8 mouse cellular contexts compared by ENCODE assay signal in the genomic region with DNA sequence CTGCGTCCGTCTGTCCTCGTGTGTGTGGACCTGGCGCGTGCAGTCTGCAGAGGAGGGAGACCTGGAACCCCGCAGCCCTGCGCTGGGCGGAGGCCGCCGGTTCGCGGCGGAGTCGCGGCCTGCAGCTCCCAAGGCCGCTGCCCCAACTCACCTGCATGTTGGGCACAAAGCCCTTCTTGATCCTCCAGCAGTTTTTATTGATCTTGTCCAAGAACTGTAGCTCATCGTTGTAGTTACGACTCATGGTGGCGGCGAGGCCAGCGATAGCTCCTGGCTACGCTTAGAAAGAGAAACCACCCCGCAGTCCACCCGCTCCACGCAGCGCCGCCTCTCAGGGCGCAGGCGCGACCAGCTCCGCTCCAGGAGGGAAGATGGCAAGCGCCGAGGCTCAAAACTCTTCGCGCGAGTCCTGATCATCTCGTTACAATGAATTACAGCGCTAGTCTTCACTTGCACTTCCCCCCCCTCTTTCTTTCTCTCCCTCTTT. TPM values are rescaled to one million over a fixed set of nuclear protein-coding genes. Genes with fewer than 3 reads are reported as not detected.
A peak's percentile ranks its signal among the peaks of the same experiment; 100 is the strongest.
DNase-seq lines count a peak whose midpoint lies in the region; ATAC-seq and TF ChIP-seq lines count a peak whose summit lies in the region.

Gene Rtcb (minus strand): TSS at position 360 of the 487 bp plus-strand sequence.

- peak; percentile 89 for DNase-seq in ES-E14 (ENCODE audit: low read depth, low spot score)
- DNase-seq in cerebellum, adult 11-12 months: peak; percentile 93
- DNase-seq in heart, postnatal 25 days (ENCODE audit: low spot score): peak; percentile 89
- DNase-seq in layer of hippocampus, adult 18-20 months (ENCODE audit: low spot score in 2 of 2): peak; percentile 96 to 98
- DNase-seq in lung, adult 2 months: peak; percentile 97
- peak; percentile 90 to 94 for DNase-seq in thymus, adult 18-20 months

- H3K9me3 ChIP-seq in ES-E14 (ENCODE audit: control insufficient read depth, insufficient read depth, low read depth, low read length): no peaks in the 10 kb centered on the region
- H3K9me3 ChIP-seq in forebrain, embryonic 15.5 days: no peaks in the 10 kb centered on the region

- peak; percentile 86; the same call in 1 of the 2 replicates for TF ChIP-seq POLR2A in lung, adult 2 months (IDR thresholded peaks at IDR 0.05; ENCODE audit: borderline replicate concordance, extremely low read depth, low read depth, low read length)

- 0% methylated on average over 38 of the region's 38 CpGs for WGBS in forebrain, embryonic 15.5 days
- WGBS in lung, adult 2 months: under 1% methylated on average over 38 of the region's 38 CpGs

- H3K36me3 ChIP-seq in ES-E14 (ENCODE audit: control insufficient read depth, insufficient read depth, low read length, poor library complexity, severe bottlenecking): peaks cover 15% of the 10 kb centered on the region
- peaks cover 20% of the 10 kb centered on the region; the same call in 1 of the 2 replicates for H3K36me3 ChIP-seq in forebrain, embryonic 15.5 days

- H3K27me3 ChIP-seq in forebrain, embryonic 15.5 days: no peaks in the 10 kb centered on the region

- peak within 1 kb of the TSS; percentile 89 to 91 for H3K4me3 ChIP-seq in ES-E14 (ENCODE audit: insufficient read depth in 1 of 2, low read depth in 1 of 2, low read length in 2 of 2, poor library complexity in 1 of 2, severe bottlenecking in 1 of 2)
- peak within 1 kb of the TSS; percentile 98 for H3K4me3 ChIP-seq in forebrain, embryonic 15.5 days
- H3K4me3 ChIP-seq in lung, adult 2 months (replicated peaks; ENCODE audit: extremely low read depth, low read depth, low read length): peak within 1 kb of the TSS; percentile 84

- no peak for TF ChIP-seq CTCF in lung, adult 2 months (IDR thresholded peaks at IDR 0.05; ENCODE audit: insufficient read depth, low read length)

- H3K4me1 ChIP-seq in ES-E14 (ENCODE audit: control insufficient read depth in 2 of 2, insufficient read depth in 2 of 2, low read length in 2 of 2, poor library complexity in 1 of 2): no peaks in the 10 kb centered on the region
- H3K4me1 ChIP-seq in forebrain, embryonic 15.5 days: peaks cover 14% of the 10 kb centered on the region; the same call in 1 of the 2 replicates
- peaks cover 3% of the 10 kb centered on the region; the same call in 1 of the 2 replicates for H3K4me1 ChIP-seq in lung, adult 2 months (ENCODE audit: control insufficient read depth, insufficient read depth, low read length)

- peak; percentile 95 for ATAC-seq in forebrain, embryonic 15.5 days (replicated peaks)
- ATAC-seq in neutrophil, adult 5-6 weeks (ENCODE audit: extremely low read depth, insufficient number of reproducible peaks, low FRiP score, poor library complexity, severe bottlenecking): peak; percentile 89

- in situ Hi-C loops in ES-E14 (cut with MboI; ENCODE audit: low sequenced_read_pairs in 2 of 2, unreplicated experiment in 2 of 2): no loop called here

- no peak within 1 kb of the TSS for H3K27ac ChIP-seq in ES-E14 (ENCODE audit: insufficient read depth, low read depth, low read length, poor library complexity, severe bottlenecking)
- H3K27ac ChIP-seq in forebrain, embryonic 15.5 days (replicated peaks): peak within 1 kb of the TSS; percentile 69

- intact Hi-C loops in heart, postnatal 25 days (cut with DNase I): loop anchor here (5.0 kb wide), 1 partner anchor 40 kb away; the partner anchor contains the start of gene Prdm4

- peak within 1 kb of the TSS; percentile 90 for H3K9ac ChIP-seq in ES-E14 (ENCODE audit: insufficient read depth, low read depth, low read length, poor library complexity, severe bottlenecking)
- peak within 1 kb of the TSS; percentile 96 for H3K9ac ChIP-seq in forebrain, embryonic 15.5 days (replicated peaks)

- peak within 1 kb of the TSS; percentile 62 for H3K4me2 ChIP-seq in forebrain, embryonic 15.5 days (replicated peaks)

TF ChIP-seq in ES-E14, 5 proteins besides CTCF, POLR2A, EP300 and RAD21:
- TF ChIP-seq ZNF384 (IDR thresholded peaks at IDR 0.05; ENCODE audit: low read depth, low read length): no peak
- TF ChIP-seq MAFK (IDR thresholded peaks at IDR 0.05; ENCODE audit: insufficient read depth, low read depth, low read length): no peak
- 0 out of 2 replicates have a peak, but pooled peaks have one; percentile 45 for TF ChIP-seq CHD2 (IDR thresholded peaks at IDR 0.05; ENCODE audit: low read depth, low read length)
- TF ChIP-seq HCFC1 (IDR thresholded peaks at IDR 0.05; ENCODE audit: borderline replicate concordance, insufficient read depth, low read length): peak; percentile 64; the same call in 1 of the 2 replicates
- TF ChIP-seq ZC3H11A (IDR thresholded peaks at IDR 0.05; ENCODE audit: borderline replicate concordance, low read depth, low read length): no peak

RNA-seq across cellular contexts. Expression of gene Rtcb, which starts in this region (rescaled TPM):
- total RNA-seq in ES-E14 (2012; rRNA removed): 97.3 and 139 TPM in 2 replicates
- polyA plus RNA-seq in forebrain, embryonic 15.5 days (2015; fragmentation: Nextera tagmentation; extraction: Ambion mirVana): 191 and 196 TPM in 2 replicates
- total RNA-seq in heart, postnatal 25 days (2021): 10 to 100 TPM; 73.0 to 75.2 TPM
- 100 to 1,000 TPM; 120 to 123 TPM for total RNA-seq in layer of hippocampus, adult 18-20 months (2021)
- 41.2 and 66.0 TPM in 2 replicates for polyA plus RNA-seq in lung, adult 2 months (2012; rRNA removed)
- total RNA-seq in neutrophil, adult 5-6 weeks (2017): 107 and 115 TPM in 2 replicates
